Mouse (Mus musculus) heart, embryonic 11.5 days (tissue): ENCODE data around the gene Tmx2. TPM values are rescaled to one million over a fixed set of nuclear protein-coding genes. Genes with fewer than 3 reads are reported as not detected.

ENCODE experiments used
- ATAC-seq: fragments of 200-750 bp; cut with Nextera tagmentation; replicated peaks from 2 replicates; pipeline ENCODE4 v1.8.0; 2017; ENCODE audit warnings: moderate library complexity; ENCODE audit not compliant: insufficient number of reproducible peaks, low FRiP score, low TSS enrichment
- H3K27ac ChIP-seq: fragments of 300-500 bp; sonication (generic); 2 replicates; pipeline ENCODE4 v1.5.1; 2014; ENCODE audit warnings: mild to moderate bottlenecking, low read depth, low read length
- H3K27me3 ChIP-seq: fragments of 300-500 bp; sonication (generic); 2 replicates; pipeline ENCODE4 v1.6.1; 2014; ENCODE audit warnings: mild to moderate bottlenecking, low read length, mixed read lengths; ENCODE audit not compliant: control insufficient read depth, insufficient read depth
- H3K36me3 ChIP-seq: fragments of 300-500 bp; sonication (generic); 2 replicates; pipeline ENCODE4 v1.6.1; 2014; ENCODE audit warnings: mild to moderate bottlenecking, low read length, moderate library complexity, mixed read lengths; ENCODE audit not compliant: control insufficient read depth, insufficient read depth
- H3K4me1 ChIP-seq: fragments of 300-500 bp; sonication (generic); 2 replicates; pipeline ENCODE4 v1.6.1; 2014; ENCODE audit warnings: low read length; ENCODE audit not compliant: control insufficient read depth, insufficient read depth
- H3K4me2 ChIP-seq: fragments of 300-500 bp; sonication (generic); 2 replicates; pipeline ENCODE4 v1.6.1; 2014; ENCODE audit warnings: mild to moderate bottlenecking, moderate library complexity
- H3K4me3 ChIP-seq: fragments of 300-500 bp; sonication (generic); 2 replicates; pipeline ENCODE4 v1.5.1; 2014; ENCODE audit warnings: low read depth, low read length
- H3K9ac ChIP-seq: fragments of 300-500 bp; sonication (generic); 2 replicates; pipeline ENCODE4 v1.6.1; 2014; ENCODE audit warnings: mild to moderate bottlenecking, low read depth, low read length, moderate library complexity
- H3K9me3 ChIP-seq: fragments of 300-500 bp; sonication (generic); replicated peaks from 2 replicates; pipeline ENCODE4 v1.6.1; 2016; ENCODE audit warnings: low read length; ENCODE audit not compliant: control insufficient read depth
- WGBS: fragments of 180-500 bp; shearing (Covaris S2); extraction: QIAGEN DNeasy Blood & Tissue Kit; methylation state at CpG from one replicate; pipeline ENCODE4 v1.1.7; 2014; ENCODE audit not compliant: insufficient replicate concordance; 5-methylcytosine and 5-hydroxymethylcytosine counted together
- polyA plus RNA-seq: library from polyadenylated mRNA; unstranded; fragments of >200 nt; fragmentation: Nextera tagmentation; extraction: Ambion mirVana; gene quantifications from 2 replicates; pipeline ENCODE4 v1.2.1, GENCODE M21; 2014

Gene Tmx2
- polyA plus RNA-seq, 1 experiment from 2014 or later = 144 TPM

GRCm38 (mm10) chr2:84655864-84656263 is 23.1 kb downstream of the Tmx2 start:
- Histone ChIP-seq H3K9me3 (no peaks in the 10 kb centered on the region), H3K4me1 (no peaks in the 10 kb centered on the region), H3K4me2 (no peak overlapping the region), H3K9ac (no peak overlapping the region), H3K27me3 (no peaks in the 10 kb centered on the region), H3K4me3 (no peak overlapping the region), H3K36me3 (no peaks in the 10 kb centered on the region), H3K27ac (no peak overlapping the region)
- 63% methylated on average over 1 of the region's 1 CpGs for WGBS
- no peak for ATAC-seq

GRCm38 (mm10) chr2:84653354-84653753 is 25.6 kb downstream of the Tmx2 start:
- no peaks in the 10 kb centered on the region for H3K36me3 ChIP-seq
- H3K27ac ChIP-seq = no peak overlapping the region
- no peak for ATAC-seq
- no peaks in the 10 kb centered on the region for H3K4me1 ChIP-seq
- H3K9ac ChIP-seq = no peak overlapping the region
- no peak overlapping the region for H3K4me2 ChIP-seq
- no peaks in the 10 kb centered on the region for H3K27me3 ChIP-seq
- no peaks in the 10 kb centered on the region for H3K9me3 ChIP-seq
- no peak overlapping the region for H3K4me3 ChIP-seq

GRCm38 (mm10) chr2:84650464-84651195 is 28.3 kb downstream of the Tmx2 start, which contains the start of gene Ctnnd1:
Ctnnd1 (minus strand) TSS chr2:84650765.
- H3K4me1 ChIP-seq = peaks cover 15% of the 10 kb centered on the region
- peak within 1 kb of the TSS; percentile 63 for H3K4me2 ChIP-seq
- peak within 1 kb of the TSS; percentile 94 for H3K9ac ChIP-seq
- H3K27ac ChIP-seq = peak within 1 kb of the TSS; percentile 98
- H3K36me3 ChIP-seq = no peaks in the 10 kb centered on the region
- H3K9me3 ChIP-seq = no peaks in the 10 kb centered on the region
- peak; percentile 94 for ATAC-seq
- under 1% methylated on average over 15 of the region's 15 CpGs for WGBS
- no peaks in the 10 kb centered on the region for H3K27me3 ChIP-seq
- H3K4me3 ChIP-seq = peak within 1 kb of the TSS; percentile 76

GRCm38 (mm10) chr2:84649674-84650073 is 29.3 kb downstream of the Tmx2 start:
- H3K27ac ChIP-seq = peak overlapping the region; percentile 98
- H3K4me3 ChIP-seq = peak overlapping the region; percentile 76
- H3K4me1 ChIP-seq = peaks cover 15% of the 10 kb centered on the region
- no peaks in the 10 kb centered on the region for H3K9me3 ChIP-seq
- H3K27me3 ChIP-seq = no peaks in the 10 kb centered on the region
- H3K4me2 ChIP-seq = peak overlapping the region; percentile 63
- WGBS = under 1% methylated on average over 10 of the region's 10 CpGs
- H3K36me3 ChIP-seq = no peaks in the 10 kb centered on the region
- no peak for ATAC-seq
- H3K9ac ChIP-seq = peak overlapping the region; percentile 94

- no peaks in the 10 kb centered on the region for H3K36me3 ChIP-seq
- H3K4me1 ChIP-seq = peaks cover 21% of the 10 kb centered on the region
- H3K4me3 ChIP-seq = peak overlapping the region; percentile 76
- H3K9ac ChIP-seq = peak overlapping the region; percentile 61
- 0 out of 2 replicates have a peak overlapping the region, but pooled peaks have one; percentile 22 for H3K27ac ChIP-seq
- no peak for ATAC-seq
- no peaks in the 10 kb centered on the region for H3K9me3 ChIP-seq
- 27% methylated on average over 6 of the region's 6 CpGs for WGBS
- H3K4me2 ChIP-seq = peak overlapping the region; percentile 63
- H3K27me3 ChIP-seq = no peaks in the 10 kb centered on the region
Measured at GRCm38 (mm10) chr2:84648369-84648768, 30.6 kb downstream of the Tmx2 start.

- H3K36me3 ChIP-seq = no peaks in the 10 kb centered on the region
- H3K9me3 ChIP-seq = no peaks in the 10 kb centered on the region
- no peak overlapping the region for H3K9ac ChIP-seq
- peaks cover 30% of the 10 kb centered on the region for H3K4me1 ChIP-seq
- WGBS = 84% methylated on average over 6 of the region's 6 CpGs
- 0 out of 2 replicates have a peak overlapping the region, but pooled peaks have one; percentile 5 for H3K4me3 ChIP-seq
- no peak for ATAC-seq
- no peaks in the 10 kb centered on the region for H3K27me3 ChIP-seq
- peak overlapping the region; percentile 63 for H3K4me2 ChIP-seq
- H3K27ac ChIP-seq = no peak overlapping the region
Measured at GRCm38 (mm10) chr2:84647051-84647568, 31.8 kb downstream of the Tmx2 start.

- no peaks in the 10 kb centered on the region for H3K27me3 ChIP-seq
- no peaks in the 10 kb centered on the region for H3K9me3 ChIP-seq
- no peak overlapping the region for H3K4me3 ChIP-seq
- ATAC-seq = no peak
- peaks cover 35% of the 10 kb centered on the region for H3K4me1 ChIP-seq
- no peak overlapping the region for H3K9ac ChIP-seq
- H3K36me3 ChIP-seq = no peaks in the 10 kb centered on the region
- 71% methylated on average over 1 of the region's 1 CpGs for WGBS
- H3K4me2 ChIP-seq = peak overlapping the region; percentile 27
- H3K27ac ChIP-seq = 0 out of 2 replicates have a peak overlapping the region, but pooled peaks have one; percentile 22
Measured at GRCm38 (mm10) chr2:84646138-84646537, 32.8 kb downstream of the Tmx2 start.

GRCm38 (mm10) chr2:84640833-84641232 is 38.1 kb downstream of the Tmx2 start:
- no peaks in the 10 kb centered on the region for H3K9me3 ChIP-seq
- H3K27me3 ChIP-seq = no peaks in the 10 kb centered on the region
- H3K4me2 ChIP-seq = no peak overlapping the region
- peaks cover 66% of the 10 kb centered on the region for H3K4me1 ChIP-seq
- no peaks in the 10 kb centered on the region for H3K36me3 ChIP-seq
- H3K4me3 ChIP-seq = no peak overlapping the region
- no peak for ATAC-seq
- no peak overlapping the region for H3K9ac ChIP-seq
- no peak overlapping the region for H3K27ac ChIP-seq
